Mouse (Mus musculus): Measurements from ENCODE around the gene Egfl8.

GRCm38 (mm10) chr17:34632261-34632691 is 16.5 kb upstream of the Egfl8 start:
- no peak for TF ChIP-seq CTCF (IDR thresholded peaks at IDR 0.05)
- TF ChIP-seq EP300 (IDR thresholded peaks at IDR 0.05), result no peak
